Mouse (Mus musculus): ENCODE data around the gene Dok7.

Gene Dok7

GRCm38 (mm10) chr5:35117633-35118032 is 61.1 kb downstream of the Dok7 start:
- DNase-seq (ENCODE audit: low spot score in 2 of 2): no peak

- no peak for DNase-seq (ENCODE audit: low spot score in 2 of 2)
These were observed 61.9 kb downstream of the Dok7 start for GRCm38 (mm10) chr5:35118418-35118817.

- no peak for DNase-seq (ENCODE audit: low spot score in 2 of 2)
These were observed 63.5 kb downstream of the Dok7 start for GRCm38 (mm10) chr5:35120024-35120423.

- no peak for DNase-seq (ENCODE audit: low spot score in 2 of 2)
These were observed 72.6 kb downstream of the Dok7 start for GRCm38 (mm10) chr5:35129208-35129607.

GRCm38 (mm10) chr5:35129767-35130191 is 73.2 kb downstream of the Dok7 start:
- DNase-seq (ENCODE audit: low spot score in 2 of 2): no peak

GRCm38 (mm10) chr5:35131237-35131636 is 74.7 kb downstream of the Dok7 start:
- no peak for DNase-seq (ENCODE audit: low spot score in 2 of 2)

- DNase-seq (ENCODE audit: low spot score in 2 of 2): peak; percentile 60 to 78
These were observed 75.2 kb downstream of the Dok7 start for GRCm38 (mm10) chr5:35131773-35132172.

GRCm38 (mm10) chr5:35132278-35132980 is 75.9 kb downstream of the Dok7 start:
- no peak for DNase-seq (ENCODE audit: low spot score in 2 of 2)

- DNase-seq (ENCODE audit: low spot score in 2 of 2): no peak
These were observed 76.9 kb downstream of the Dok7 start for GRCm38 (mm10) chr5:35133468-35133867.

- no peak for DNase-seq (ENCODE audit: low spot score in 2 of 2)
These were observed 77.7 kb downstream of the Dok7 start for GRCm38 (mm10) chr5:35134286-35134685.

- DNase-seq (ENCODE audit: low spot score in 2 of 2): no peak
These were observed 79.3 kb downstream of the Dok7 start for GRCm38 (mm10) chr5:35135903-35136302.
